Comparison of ENCODE assay signal across 26 mouse cellular contexts in the genomic region with DNA sequence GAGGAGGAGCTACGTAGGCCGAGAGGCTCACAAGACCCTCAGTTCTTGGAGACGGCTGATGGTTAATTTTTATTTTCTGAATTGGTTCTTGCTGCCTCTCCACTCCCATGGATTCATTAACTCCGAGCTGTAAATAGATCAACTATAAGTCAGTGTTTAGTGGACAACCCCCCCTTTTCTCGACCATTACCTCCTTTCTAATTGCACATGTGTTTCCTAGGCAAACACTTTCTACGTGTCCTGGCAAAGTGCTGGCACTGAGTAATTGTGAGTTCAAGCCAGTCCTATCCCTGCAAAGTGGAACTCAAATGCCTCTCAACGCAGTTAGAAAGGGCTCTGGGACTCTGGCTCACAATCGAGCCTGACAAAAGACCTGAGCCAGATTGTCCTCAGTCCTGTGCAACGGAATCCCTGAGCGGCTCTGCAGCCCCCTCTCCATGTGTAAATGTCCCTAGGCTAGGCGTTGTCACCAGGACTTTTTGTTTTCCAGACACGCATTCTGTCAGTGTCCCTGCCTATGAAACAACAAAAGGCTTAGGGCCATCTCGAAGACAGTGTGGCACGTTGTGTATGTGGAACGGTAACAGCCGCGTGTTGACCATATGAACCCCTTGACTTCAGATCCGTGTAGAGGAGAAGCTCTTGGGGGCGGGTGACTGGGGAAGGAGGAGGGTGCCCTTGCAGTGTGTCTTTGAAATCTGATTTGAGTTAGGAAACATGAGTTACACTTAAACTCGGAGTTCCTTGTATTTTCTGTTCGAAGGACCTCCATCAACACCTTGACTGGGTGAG.
"Had no signal": no experiment of that assay in that cellular context is flagged by ENCODE, and none has a peak within 500 bp of the region (broad histone marks: within the 10 kb centered on the region; RNA-seq: fewer than 3 reads in every experiment).

No protein-coding gene starts in this region.

- ATAC-seq: intestine, embryonic 16.5 days; liver, embryonic 12.5 days; midbrain, embryonic 13.5 days; midbrain, embryonic 16.5 days had no signal

- DNase-seq: kidney, adult 18-20 months; kidney, postnatal 25 days; layer of hippocampus, postnatal 36 days; liver; lung, adult 18-20 months; lung, postnatal 10 days; lung, postnatal 36 days; right cerebral cortex, adult 18-20 months; right cerebral cortex, postnatal 14 days; right cerebral cortex, postnatal 4 days; thymus, adult 2 months; thymus, postnatal 14 days; thymus, postnatal 4 days had no signal

- H3K27ac ChIP-seq: left cerebral cortex, adult 2 months; limb, embryonic 13.5 days; liver, embryonic 12.5 days; liver, embryonic 15.5 days; lung, embryonic 15.5 days; midbrain, embryonic 10.5 days; midbrain, embryonic 13.5 days; neural tube, embryonic 13.5 days; stomach, postnatal 0 days had no signal

- H3K4me3 ChIP-seq: left cerebral cortex, adult 2 months; limb, embryonic 13.5 days; liver, embryonic 12.5 days; liver, embryonic 15.5 days; lung, embryonic 15.5 days; megakaryocyte, embryonic 14.5 days; midbrain, embryonic 10.5 days; midbrain, embryonic 13.5 days; myocyte; neural tube, embryonic 13.5 days had no signal

- H3K4me1 ChIP-seq: liver, embryonic 12.5 days; liver, embryonic 15.5 days; lung, embryonic 15.5 days; megakaryocyte, embryonic 14.5 days had no signal

- H3K4me2 ChIP-seq: limb, embryonic 13.5 days; liver, embryonic 12.5 days; liver, embryonic 15.5 days; lung, embryonic 15.5 days; midbrain, embryonic 13.5 days; neural tube, embryonic 13.5 days had no signal

- H3K36me3 ChIP-seq: liver, embryonic 12.5 days; liver, embryonic 15.5 days had no signal

- H3K9ac ChIP-seq: limb, embryonic 13.5 days; liver, embryonic 12.5 days; liver, embryonic 15.5 days; lung, embryonic 15.5 days; midbrain, embryonic 13.5 days; neural tube, embryonic 13.5 days had no signal

- H3K9me3 ChIP-seq: limb, embryonic 13.5 days; liver, embryonic 12.5 days; liver, embryonic 15.5 days; lung, embryonic 15.5 days; midbrain, embryonic 10.5 days; midbrain, embryonic 13.5 days; neural tube, embryonic 13.5 days had no signal

- H3K27me3 ChIP-seq: limb, embryonic 13.5 days; liver, embryonic 12.5 days; liver, embryonic 15.5 days; lung, embryonic 15.5 days; megakaryocyte, embryonic 14.5 days; midbrain, embryonic 13.5 days; neural tube, embryonic 13.5 days had no signal
